Mouse (Mus musculus) megakaryocyte-erythroid progenitor cell, adult 5-6 weeks (primary cell): ENCODE results near the gene Mia. TPM values are rescaled to one million over a fixed set of nuclear protein-coding genes. Genes with fewer than 3 reads are reported as not detected.

Experiments used
- total RNA-seq, 2 experiments: library from RNA; stranded (forward) in 1 of 2; stranded (reverse) in 1 of 2; fragments of 200-1000, 215-1000 nt in 1 of 2; fragments of >200 nt in 1 of 2; fragmentation: Nextera tagmentation in 1 of 2; gene quantifications; 2 replicates each; pipeline ENCODE4 v1.2.3; 2014 to 2017

Mia gene
- total RNA-seq, 2 experiments from 2014 or later: not detected

Other genes starting within 250 kb of the Mia start
- gene Cyp2a22, start 241.8 kb downstream of the Mia start, total RNA-seq (2014; fragmentation: Nextera tagmentation): not detected in 2 replicates
- gene Cyp2a22, start 241.8 kb downstream of the Mia start, total RNA-seq (2017): not detected in 2 replicates
- gene Cyp2a12, start 152.1 kb downstream of the Mia start, total RNA-seq (2014; fragmentation: Nextera tagmentation): not detected in 2 replicates
- not detected in 2 replicates for gene Cyp2a12, start 152.1 kb downstream of the Mia start, total RNA-seq (2017)
- gene Cyp2f2, start 61.2 kb downstream of the Mia start, total RNA-seq (2014; fragmentation: Nextera tagmentation): not detected in 2 replicates
- not detected in 2 replicates for gene Cyp2f2, start 61.2 kb downstream of the Mia start, total RNA-seq (2017)
- gene Cyp2t4, start 27.4 kb downstream of the Mia start, total RNA-seq (2014; fragmentation: Nextera tagmentation): not detected in 2 replicates
- not detected in 2 replicates for gene Cyp2t4, start 27.4 kb downstream of the Mia start, total RNA-seq (2017)
- 23.6 and 24.3 TPM in 2 replicates for gene Egln2, start 14.4 kb downstream of the Mia start, total RNA-seq (2014; fragmentation: Nextera tagmentation)
- 19.5 and 22.1 TPM in 2 replicates for gene Egln2, start 14.4 kb downstream of the Mia start, total RNA-seq (2017)
- 16.2 and 30.1 TPM in 2 replicates for gene Rab4b, start 2.3 kb downstream of the Mia start, total RNA-seq (2014; fragmentation: Nextera tagmentation)
- 3.0 and 7.5 TPM in 2 replicates for gene Rab4b, start 2.3 kb downstream of the Mia start, total RNA-seq (2017)
- not detected in 2 replicates for gene Gm21983, start 71 bp downstream of the Mia start, total RNA-seq (2014; fragmentation: Nextera tagmentation)
- not detected in 2 replicates for gene Gm21983, start 71 bp downstream of the Mia start, total RNA-seq (2017)
- 6.9 and 7.0 TPM in 2 replicates for gene BC024978, start 14.6 kb upstream of the Mia start, total RNA-seq (2014; fragmentation: Nextera tagmentation)
- 1.3 and 4.9 TPM in 2 replicates for gene BC024978, start 14.6 kb upstream of the Mia start, total RNA-seq (2017)
- 297 and 325 TPM in 2 replicates for gene Snrpa, start 15.1 kb upstream of the Mia start, total RNA-seq (2014; fragmentation: Nextera tagmentation)
- gene Snrpa, start 15.1 kb upstream of the Mia start, total RNA-seq (2017): 90.7 and 109 TPM in 2 replicates
- gene Itpkc, start 47.5 kb upstream of the Mia start, total RNA-seq (2014; fragmentation: Nextera tagmentation): 2.3 and 5.3 TPM in 2 replicates
- 3.3 and 5.9 TPM in 2 replicates for gene Itpkc, start 47.5 kb upstream of the Mia start, total RNA-seq (2017)
- gene Coq8b, start 51.9 kb upstream of the Mia start, total RNA-seq (2014; fragmentation: Nextera tagmentation): 13.0 and 26.7 TPM in 2 replicates
- gene Coq8b, start 51.9 kb upstream of the Mia start, total RNA-seq (2017): 8.2 and 10.7 TPM in 2 replicates
- gene Numbl, start 77.3 kb upstream of the Mia start, total RNA-seq (2014; fragmentation: Nextera tagmentation): 0.94 and 3.0 TPM in 2 replicates
- gene Numbl, start 77.3 kb upstream of the Mia start, total RNA-seq (2017): 0.38 and 0.66 TPM in 2 replicates
- gene Ltbp4, start 156.5 kb upstream of the Mia start, total RNA-seq (2014; fragmentation: Nextera tagmentation): 0.39 TPM in 1 of 2 replicates, not detected in the other
- 0.05 and 1.4 TPM in 2 replicates for gene Ltbp4, start 156.5 kb upstream of the Mia start, total RNA-seq (2017)
- gene Shkbp1, start 174.9 kb upstream of the Mia start, total RNA-seq (2014; fragmentation: Nextera tagmentation): 39.2 and 72.7 TPM in 2 replicates
- gene Shkbp1, start 174.9 kb upstream of the Mia start, total RNA-seq (2017): 20.6 and 35.1 TPM in 2 replicates
- gene Gm20479, start 176.3 kb upstream of the Mia start, total RNA-seq (2014; fragmentation: Nextera tagmentation): not detected in 2 replicates
- not detected in 2 replicates for gene Gm20479, start 176.3 kb upstream of the Mia start, total RNA-seq (2017)